Mouse (Mus musculus) embryonic facial prominence, embryonic 15.5 days (tissue): Measurements from ENCODE around the gene Twist1. TPM values are rescaled to one million over a fixed set of nuclear protein-coding genes. Genes with fewer than 3 reads are reported as not detected.

ENCODE experiments used
- ATAC-seq: fragments of 200-750 bp; cut with Nextera tagmentation; 2 replicates; pipeline ENCODE4 v1.8.0; 2017; ENCODE audit warnings: low read depth, moderate TSS enrichment; ENCODE audit not compliant: insufficient number of reproducible peaks, low FRiP score, low TSS enrichment
- H3K27ac ChIP-seq: fragments of 300-500 bp; sonication (generic); replicated peaks from 2 replicates; pipeline ENCODE4 v1.5.1; 2015; ENCODE audit warnings: mild to moderate bottlenecking, inconsistent platforms
- H3K27me3 ChIP-seq: fragments of 300-500 bp; sonication (generic); 2 replicates; pipeline ENCODE4 v1.6.1; 2015; ENCODE audit warnings: inconsistent platforms
- H3K36me3 ChIP-seq: fragments of 300-500 bp; sonication (generic); 2 replicates; pipeline ENCODE4 v1.6.1; 2015; ENCODE audit warnings: mild to moderate bottlenecking, inconsistent platforms
- H3K4me1 ChIP-seq: fragments of 300-500 bp; sonication (generic); 2 replicates; pipeline ENCODE4 v1.6.1; 2015; ENCODE audit warnings: inconsistent platforms
- H3K4me2 ChIP-seq: fragments of 300-500 bp; sonication (generic); replicated peaks from 2 replicates; pipeline ENCODE4 v1.6.1; 2015; ENCODE audit warnings: mild to moderate bottlenecking, inconsistent platforms
- H3K4me3 ChIP-seq: fragments of 300-500 bp; sonication (generic); replicated peaks from 2 replicates; pipeline ENCODE4 v1.5.1; 2015; ENCODE audit warnings: mild to moderate bottlenecking, inconsistent platforms
- H3K9ac ChIP-seq: fragments of 300-500 bp; sonication (generic); 2 replicates; pipeline ENCODE4 v1.6.1; 2015; ENCODE audit warnings: inconsistent platforms
- H3K9me3 ChIP-seq: fragments of 300-500 bp; sonication (generic); replicated peaks from 2 replicates; pipeline ENCODE4 v1.6.1; 2016; ENCODE audit warnings: inconsistent platforms
- WGBS: fragments of 180-500 bp; shearing (Covaris S2); methylation state at CpG from one replicate; pipeline ENCODE4 v1.1.7; 2015; 5-methylcytosine and 5-hydroxymethylcytosine counted together
- polyA plus RNA-seq: library from polyadenylated mRNA; unstranded; fragments of >200 nt; fragmentation: Nextera tagmentation; extraction: Ambion mirVana; gene quantifications from 2 replicates; pipeline ENCODE4 v1.2.1, GENCODE M21; 2015

Twist1 gene
- polyA plus RNA-seq, 1 experiment from 2014 or later: 39.9 TPM

GRCm38 (mm10) chr12:33966490-33967415 is 9.3 kb downstream of the Twist1 start:
- WGBS: under 1% methylated on average over 35 of the region's 35 CpGs
- Histone ChIP-seq H3K9ac (peak overlapping the region; percentile 23), H3K4me2 (peak overlapping the region; percentile 57), H3K9me3 (no peaks in the 10 kb centered on the region), H3K27me3 (peaks cover 30% of the 10 kb centered on the region; the same call in 1 of the 2 replicates), H3K4me3 (peak overlapping the region; percentile 39), H3K4me1 (peaks cover 21% of the 10 kb centered on the region), H3K27ac (peak overlapping the region; percentile 89), H3K36me3 (no peaks in the 10 kb centered on the region)
- ATAC-seq: peak; percentile 12; the same call in 1 of the 2 replicates

- Histone ChIP-seq H3K4me1 (peaks cover 21% of the 10 kb centered on the region), H3K27ac (peak overlapping the region; percentile 89), H3K9ac (peak overlapping the region; percentile 23; the same call in 1 of the 2 replicates), H3K9me3 (no peaks in the 10 kb centered on the region), H3K36me3 (no peaks in the 10 kb centered on the region), H3K27me3 (peaks cover 27% of the 10 kb centered on the region; the same call in 1 of the 2 replicates), H3K4me3 (peak overlapping the region; percentile 39), H3K4me2 (peak overlapping the region; percentile 57)
- WGBS: under 1% methylated on average over 21 of the region's 21 CpGs
- ATAC-seq: peak; percentile 37
Measured at GRCm38 (mm10) chr12:33967514-33967913, 10.0 kb downstream of the Twist1 start.

- Histone ChIP-seq H3K36me3 (no peaks in the 10 kb centered on the region), H3K4me2 (peak overlapping the region; percentile 57), H3K4me1 (peaks cover 21% of the 10 kb centered on the region), H3K27me3 (peaks cover 27% of the 10 kb centered on the region; the same call in 1 of the 2 replicates), H3K9ac (peak overlapping the region; percentile 28), H3K9me3 (no peaks in the 10 kb centered on the region), H3K27ac (peak overlapping the region; percentile 89), H3K4me3 (peak overlapping the region; percentile 39)
- 3% methylated on average over 37 of the region's 37 CpGs for WGBS
- ATAC-seq: no peak
Measured at GRCm38 (mm10) chr12:33968041-33968897, 10.8 kb downstream of the Twist1 start.

GRCm38 (mm10) chr12:33968898-33969178 is 11.4 kb downstream of the Twist1 start:
- Histone ChIP-seq H3K4me2 (peak overlapping the region; percentile 57), H3K4me1 (peaks cover 21% of the 10 kb centered on the region), H3K27ac (peak overlapping the region; percentile 89), H3K4me3 (peak overlapping the region; percentile 39), H3K9ac (peak overlapping the region; percentile 28), H3K36me3 (no peaks in the 10 kb centered on the region), H3K27me3 (peaks cover 23% of the 10 kb centered on the region; the same call in 1 of the 2 replicates), H3K9me3 (no peaks in the 10 kb centered on the region)
- WGBS: 15% methylated on average over 4 of the region's 4 CpGs
- ATAC-seq: no peak

GRCm38 (mm10) chr12:33980159-33980558 is 22.7 kb downstream of the Twist1 start:
- H3K9me3 ChIP-seq: no peaks in the 10 kb centered on the region
- no peak overlapping the region for H3K4me2 ChIP-seq
- no peaks in the 10 kb centered on the region for H3K36me3 ChIP-seq
- H3K27me3 ChIP-seq: no peaks in the 10 kb centered on the region
- H3K9ac ChIP-seq: no peak overlapping the region
- H3K4me1 ChIP-seq: 0 out of 2 replicates have a peak, but pooled peaks cover 5% of the 10 kb centered on the region
- H3K4me3 ChIP-seq: no peak overlapping the region
- peak overlapping the region; percentile 82 for H3K27ac ChIP-seq
- WGBS: 51% methylated on average over 4 of the region's 4 CpGs
- 0 out of 2 replicates have a peak, but pooled peaks have one; percentile 59 for ATAC-seq

GRCm38 (mm10) chr12:33981433-33981832 is 24.0 kb downstream of the Twist1 start:
- 19% methylated on average over 7 of the region's 7 CpGs for WGBS
- H3K4me2 ChIP-seq: no peak overlapping the region
- no peaks in the 10 kb centered on the region for H3K9me3 ChIP-seq
- H3K9ac ChIP-seq: no peak overlapping the region
- H3K27me3 ChIP-seq: no peaks in the 10 kb centered on the region
- 0 out of 2 replicates have a peak, but pooled peaks cover 5% of the 10 kb centered on the region for H3K4me1 ChIP-seq
- H3K27ac ChIP-seq: peak overlapping the region; percentile 82
- no peak for ATAC-seq
- H3K36me3 ChIP-seq: no peaks in the 10 kb centered on the region
- H3K4me3 ChIP-seq: no peak overlapping the region

- Histone ChIP-seq H3K36me3 (no peaks in the 10 kb centered on the region), H3K4me1 (no peaks in the 10 kb centered on the region), H3K27ac (no peak overlapping the region), H3K9me3 (no peaks in the 10 kb centered on the region), H3K4me3 (no peak overlapping the region), H3K9ac (no peak overlapping the region), H3K4me2 (no peak overlapping the region), H3K27me3 (no peaks in the 10 kb centered on the region)
- no peak for ATAC-seq
- 90% methylated on average over 3 of the region's 3 CpGs for WGBS
Measured at GRCm38 (mm10) chr12:33993127-33993526, 35.7 kb downstream of the Twist1 start.

Other genes with a start within 250 kb of the Twist1 start
- not detected in 2 replicates for gene Ferd3l, start 29.2 kb upstream of the Twist1 start, polyA plus RNA-seq